Mouse (Mus musculus): ENCODE measurements at regions not wholly inside any gene's neighbourhood (a gene's known extent, or its start where the extent isn't known, plus 50 kb on each side); places are given as distances from the start of the nearest gene placed in this dataset.

- no peak for DNase-seq (ENCODE audit: extremely low spot score in 1 of 2, low spot score in 2 of 2)
- H3K4me3 ChIP-seq, result no peak overlapping the region
- intact Hi-C loops (cut with DNase I), result no loop called here
- TF ChIP-seq CTCF (IDR thresholded peaks at IDR 0.05), result no peak
- no peak overlapping the region for H3K27ac ChIP-seq
Measured at GRCm38 (mm10) chrX:11387200-11387940, 59.7 kb downstream of the H2al1j start.

DNA sequence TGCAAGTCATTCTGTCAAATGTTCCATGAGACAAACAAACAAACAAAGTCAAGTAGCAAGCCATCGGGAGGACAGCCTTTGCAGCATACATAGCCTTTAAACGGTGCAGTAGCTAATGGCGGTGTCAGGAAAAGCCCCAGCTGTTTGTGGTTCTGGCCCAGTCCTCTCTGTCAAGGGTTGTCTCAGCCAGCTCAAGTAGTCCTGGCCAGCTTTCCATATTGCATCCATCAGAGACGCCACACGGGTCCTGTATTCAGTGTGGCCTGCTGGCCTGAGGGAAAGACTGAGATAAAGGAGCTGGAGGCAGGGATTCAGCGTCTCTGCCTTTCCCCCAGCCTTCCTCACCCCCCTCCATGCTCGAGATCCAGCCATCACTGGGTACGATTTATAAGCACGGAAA lies 61.2 kb downstream of the H2al1j start:
- intact Hi-C loops (cut with DNase I), result no loop called here
- no peak for TF ChIP-seq CTCF (IDR thresholded peaks at IDR 0.05)
- H3K4me3 ChIP-seq, result no peak overlapping the region
- DNase-seq (ENCODE audit: extremely low spot score in 1 of 2, low spot score in 2 of 2), result no peak
- no peak overlapping the region for H3K27ac ChIP-seq

DNA sequence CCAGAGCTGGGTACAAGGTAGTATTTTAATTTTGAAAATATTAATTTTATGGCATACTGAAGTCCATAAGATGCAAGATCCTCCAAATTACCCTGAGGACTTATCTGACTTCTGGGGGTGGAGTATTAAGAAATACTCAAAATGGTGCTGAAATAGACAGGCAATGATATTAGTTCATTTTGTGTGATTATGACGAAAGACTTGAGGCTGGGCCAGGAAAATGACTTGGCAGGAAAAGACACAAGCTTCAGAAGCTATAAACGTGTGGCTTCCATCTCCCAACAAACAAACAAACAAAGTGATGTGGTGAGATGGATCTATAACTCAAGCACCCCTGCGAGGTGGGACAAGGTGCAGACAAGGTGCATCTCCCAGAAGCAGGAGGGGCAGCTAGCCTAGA lies 72.8 kb downstream of the H2al1j start:
- Histone ChIP-seq H3K27ac (no peak overlapping the region), H3K4me3 (no peak overlapping the region)
- intact Hi-C loops (cut with DNase I), result no loop called here
- no peak for TF ChIP-seq CTCF (IDR thresholded peaks at IDR 0.05)
- no peak for DNase-seq (ENCODE audit: extremely low spot score in 1 of 2, low spot score in 2 of 2)

- TF ChIP-seq CTCF (IDR thresholded peaks at IDR 0.05), result no peak; the same call in none of the 2 replicates
- Histone ChIP-seq H3K27ac (no peak overlapping the region), H3K4me3 (no peak overlapping the region)
- DNase-seq (ENCODE audit: extremely low spot score in 1 of 2, low spot score in 2 of 2), result no peak
- intact Hi-C loops (cut with DNase I), result no loop called here
Measured at GRCm38 (mm10) chrX:11404369-11404768, 76.7 kb downstream of the H2al1j start.

DNA sequence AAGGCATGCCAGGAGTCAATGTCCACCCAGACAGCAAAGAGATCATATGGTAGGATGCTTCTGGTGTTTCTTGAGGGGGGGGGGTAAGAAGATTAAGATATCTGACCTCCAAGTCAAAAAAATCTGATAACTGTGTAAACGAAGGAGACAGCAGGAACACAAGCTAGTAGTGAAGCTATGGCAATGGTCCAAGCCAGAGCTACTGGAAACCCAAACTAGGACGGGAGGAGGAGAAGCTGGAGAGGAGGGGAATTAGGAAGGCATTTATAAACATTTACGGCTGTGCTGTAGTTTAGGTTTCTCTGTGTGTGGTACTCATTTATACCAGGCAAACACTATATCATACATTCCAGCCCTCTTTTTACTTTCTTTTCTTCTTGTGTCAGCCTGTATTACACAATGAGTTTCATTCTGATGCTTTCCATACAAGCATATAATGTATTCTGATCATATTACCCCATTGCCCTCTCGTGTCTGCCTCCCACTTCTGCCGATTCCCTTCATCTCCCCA lies 84.7 kb downstream of the H2al1j start:
- DNase-seq (ENCODE audit: extremely low spot score in 1 of 2, low spot score in 2 of 2), result no peak
- intact Hi-C loops (cut with DNase I), result loop anchor here (2.0 kb wide), 1 partner anchor 74 kb away; no protein-coding TSS in a partner anchor
- TF ChIP-seq CTCF (IDR thresholded peaks at IDR 0.05), result no peak
- Histone ChIP-seq H3K4me3 (no peak overlapping the region), H3K27ac (no peak overlapping the region)

GRCm38 (mm10) chrX:11415662-11416061 lies 88.0 kb downstream of the H2al1j start:
- H3K27ac ChIP-seq, result no peak overlapping the region
- intact Hi-C loops (cut with DNase I), result no loop called here
- H3K4me3 ChIP-seq, result no peak overlapping the region
- TF ChIP-seq CTCF (IDR thresholded peaks at IDR 0.05), result no peak
- DNase-seq (ENCODE audit: extremely low spot score in 1 of 2, low spot score in 2 of 2), result no peak

- Histone ChIP-seq H3K27ac (no peak overlapping the region), H3K4me3 (no peak overlapping the region)
- no peak for TF ChIP-seq CTCF (IDR thresholded peaks at IDR 0.05)
- intact Hi-C loops (cut with DNase I), result no loop called here
- no peak for DNase-seq (ENCODE audit: extremely low spot score in 1 of 2, low spot score in 2 of 2)
Measured at GRCm38 (mm10) chrX:11416510-11416909, 88.9 kb downstream of the H2al1j start.

DNA sequence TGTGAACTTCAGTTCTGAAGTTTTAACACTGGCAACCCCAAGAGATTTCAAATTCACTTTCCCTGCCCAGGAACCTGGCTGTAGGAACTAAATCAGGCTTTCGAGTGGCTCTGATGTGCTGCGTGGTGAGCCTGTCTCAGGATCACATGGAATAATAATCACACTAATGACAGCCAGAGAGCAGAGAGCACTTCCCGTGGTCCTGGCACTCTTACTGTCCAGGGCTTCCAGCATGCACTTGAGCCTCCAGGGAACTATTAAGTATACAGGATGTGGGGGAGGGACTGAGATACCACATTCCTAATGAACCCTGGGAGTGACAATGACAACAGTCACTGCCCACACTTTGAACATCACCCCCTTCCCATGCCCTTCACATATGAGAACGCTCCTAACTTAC lies 90.2 kb downstream of the H2al1j start:
- H3K27ac ChIP-seq, result no peak overlapping the region

GRCm38 (mm10) chrX:11418261-11418660 lies 90.6 kb downstream of the H2al1j start:
- H3K27ac ChIP-seq, result no peak overlapping the region
- DNase-seq (ENCODE audit: extremely low spot score in 1 of 2, low spot score in 2 of 2), result no peak
- intact Hi-C loops (cut with DNase I), result no loop called here
- no peak for TF ChIP-seq CTCF (IDR thresholded peaks at IDR 0.05)
- H3K4me3 ChIP-seq, result no peak overlapping the region

More for the DNA sequence above, 90.2 kb downstream of the H2al1j start:
- DNase-seq (ENCODE audit: extremely low spot score in 1 of 2, low spot score in 2 of 2), result no peak
- TF ChIP-seq CTCF (IDR thresholded peaks at IDR 0.05), result no peak
- H3K4me3 ChIP-seq, result no peak overlapping the region
- intact Hi-C loops (cut with DNase I), result no loop called here

- H3K27ac ChIP-seq, result no peak overlapping the region
- intact Hi-C loops (cut with DNase I), result no loop called here
- no peak overlapping the region for H3K4me3 ChIP-seq
- no peak for DNase-seq (ENCODE audit: extremely low spot score in 1 of 2, low spot score in 2 of 2)
- TF ChIP-seq CTCF (IDR thresholded peaks at IDR 0.05), result no peak
Measured at GRCm38 (mm10) chrX:11419162-11419631, 91.6 kb downstream of the H2al1j start.

DNA sequence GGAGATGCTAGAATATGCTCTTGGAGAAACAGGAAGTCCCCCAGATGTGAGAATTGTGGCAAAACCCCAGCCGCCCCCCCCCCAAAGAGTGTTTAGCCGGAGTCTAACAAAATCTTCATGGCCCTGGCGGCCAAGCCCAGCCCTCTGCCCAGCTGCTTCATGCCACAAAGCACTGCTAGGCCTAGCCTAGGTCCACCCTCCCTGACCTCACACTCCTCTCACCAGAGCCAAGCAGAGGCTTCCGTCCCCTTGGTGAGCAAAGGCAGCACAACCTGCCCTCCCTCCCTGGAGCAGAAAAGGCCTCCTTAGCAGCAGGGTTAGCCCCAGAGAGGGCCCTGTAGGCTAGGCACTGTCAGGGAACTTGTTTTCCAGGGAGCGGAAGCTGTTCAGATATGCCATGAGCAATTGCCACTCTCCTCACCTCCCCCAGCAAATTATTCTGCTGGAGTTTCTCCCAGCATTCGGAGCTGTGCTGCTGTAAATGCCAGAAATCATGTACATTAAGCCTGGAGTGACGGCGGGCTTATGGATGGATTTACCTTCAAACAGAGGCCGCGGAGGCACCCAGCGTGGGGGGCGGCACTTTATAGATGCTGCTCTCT lies 104.9 kb downstream of the H2al1j start:
- intact Hi-C loops (cut with DNase I), result no loop called here
- Histone ChIP-seq H3K27ac (no peak overlapping the region), H3K4me3 (no peak overlapping the region)
- no peak for DNase-seq (ENCODE audit: extremely low spot score in 1 of 2, low spot score in 2 of 2)
- TF ChIP-seq CTCF (IDR thresholded peaks at IDR 0.05), result no peak

DNA sequence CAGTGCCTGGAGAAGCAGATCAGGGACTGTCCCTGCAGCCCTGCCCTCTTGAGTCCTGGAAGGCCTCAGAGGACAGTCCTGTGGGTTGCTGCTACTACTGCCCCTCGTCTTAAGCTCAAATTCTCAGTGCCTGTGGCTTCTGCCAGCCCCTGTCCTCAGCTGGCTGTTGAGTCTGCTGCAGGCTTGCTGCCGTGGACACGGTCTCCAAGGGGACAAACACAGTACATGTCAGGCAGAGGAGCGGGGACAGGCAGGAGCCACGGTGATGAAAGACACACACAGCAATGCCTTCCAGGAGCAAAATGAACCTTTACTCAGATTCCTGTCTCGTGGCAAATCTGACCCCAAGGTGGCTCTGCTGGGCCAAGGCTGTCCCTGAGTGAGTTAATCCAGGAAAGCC lies 107.7 kb downstream of the H2al1j start:
- no peak for DNase-seq (ENCODE audit: extremely low spot score in 1 of 2, low spot score in 2 of 2)
- TF ChIP-seq CTCF (IDR thresholded peaks at IDR 0.05), result no peak
- no peak overlapping the region for H3K27ac ChIP-seq
- intact Hi-C loops (cut with DNase I), result no loop called here
- H3K4me3 ChIP-seq, result no peak overlapping the region
